ENCODE assay signal across 8 mouse cellular contexts in the genomic region with DNA sequence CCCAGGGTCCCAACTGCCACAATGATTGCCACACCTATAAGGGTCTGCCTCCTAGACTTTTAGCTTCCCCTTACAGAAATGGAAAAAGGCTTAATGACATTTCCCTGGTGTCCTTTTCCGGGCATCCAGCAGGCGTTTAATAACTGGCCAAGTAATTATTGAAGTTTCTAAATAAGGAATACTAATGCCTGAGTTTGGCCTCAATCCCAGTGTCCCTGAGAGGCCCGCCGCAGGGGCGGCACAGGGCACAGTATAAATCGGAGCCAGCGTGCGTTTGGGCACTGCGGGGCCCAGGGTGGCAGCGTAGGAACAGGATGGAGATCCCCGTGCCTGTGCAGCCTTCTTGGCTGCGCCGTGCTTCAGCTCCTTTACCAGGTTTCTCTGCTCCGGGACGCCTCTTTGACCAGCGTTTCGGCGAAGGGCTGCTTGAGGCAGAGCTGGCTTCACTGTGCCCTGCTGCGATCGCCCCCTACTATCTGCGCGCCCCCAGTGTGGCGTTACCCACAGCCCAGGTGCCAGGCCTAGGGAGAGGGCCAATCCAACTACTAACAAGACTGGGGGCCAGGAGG. TPM values are rescaled to one million over a fixed set of nuclear protein-coding genes. Genes with fewer than 3 reads are reported as not detected.
DNase-seq lines count a peak whose midpoint lies in the region; ATAC-seq and TF ChIP-seq lines count a peak whose summit lies in the region.

No protein-coding gene starts in this region.

- TF ChIP-seq CTCF in lung, postnatal 0 days (IDR thresholded peaks at IDR 0.05): 0 out of 2 replicates have a peak, but pooled peaks have one; percentile 1

- peaks cover 40% of the 10 kb centered on the region for H3K36me3 ChIP-seq in embryonic facial prominence, embryonic 12.5 days
- peaks cover 44% of the 10 kb centered on the region for H3K36me3 ChIP-seq in heart, embryonic 10.5 days
- peaks cover 14% of the 10 kb centered on the region; the same call in 1 of the 2 replicates for H3K36me3 ChIP-seq in lung, postnatal 0 days (ENCODE audit: insufficient read depth, low read length)

- H3K9me3 ChIP-seq in embryonic facial prominence, embryonic 12.5 days: no peaks in the 10 kb centered on the region
- H3K9me3 ChIP-seq in heart, embryonic 10.5 days: no peaks in the 10 kb centered on the region
- no peaks in the 10 kb centered on the region for H3K9me3 ChIP-seq in lung, postnatal 0 days (ENCODE audit: low read length)

- peak overlapping the region; percentile 72 for H3K9ac ChIP-seq in embryonic facial prominence, embryonic 12.5 days
- H3K9ac ChIP-seq in lung, postnatal 0 days (replicated peaks; ENCODE audit: low read depth): peak overlapping the region; percentile 60

- H3K27me3 ChIP-seq in embryonic facial prominence, embryonic 12.5 days: no peaks in the 10 kb centered on the region
- no peaks in the 10 kb centered on the region for H3K27me3 ChIP-seq in heart, embryonic 10.5 days (ENCODE audit: insufficient read depth, poor library complexity, severe bottlenecking)
- no peaks in the 10 kb centered on the region for H3K27me3 ChIP-seq in lung, postnatal 0 days (replicated peaks; ENCODE audit: insufficient read depth, low read length)

- ATAC-seq in embryonic facial prominence, embryonic 12.5 days (ENCODE audit: insufficient number of reproducible peaks, insufficient read depth, low FRiP score, low TSS enrichment): no peak
- peak; percentile 6; the same call in 1 of the 2 replicates for ATAC-seq in lung, postnatal 0 days
- no peak for ATAC-seq in activated CD4-positive, CD25-positive, alpha-beta regulatory T cell, adult 4 months

- H3K4me2 ChIP-seq in embryonic facial prominence, embryonic 12.5 days (replicated peaks): peak overlapping the region; percentile 88
- peak overlapping the region; percentile 97 for H3K4me2 ChIP-seq in lung, postnatal 0 days (replicated peaks; ENCODE audit: low read depth, low read length)

- DNase-seq in urinary bladder, postnatal 14 days (ENCODE audit: low spot score): peak; percentile 46
- no peak for DNase-seq in urinary bladder, postnatal 10 days (ENCODE audit: low spot score)
- no peak for DNase-seq in heart, embryonic 10.5 days (ENCODE audit: low spot score)
- DNase-seq in kidney, adult 9 months: peak; percentile 64
- peak; percentile 13 for DNase-seq in lung, postnatal 0 days (ENCODE audit: low spot score)
- peak; percentile 62 to 66 for DNase-seq in spleen, postnatal 10 days (ENCODE audit: low spot score in 2 of 2)

- peak overlapping the region; percentile 66 for H3K4me3 ChIP-seq in embryonic facial prominence, embryonic 12.5 days
- H3K4me3 ChIP-seq in heart, embryonic 10.5 days: peak overlapping the region; percentile 75
- peak overlapping the region; percentile 69 for H3K4me3 ChIP-seq in lung, postnatal 0 days (ENCODE audit: low read depth, low read length)

- 7% methylated on average over 23 of the region's 23 CpGs for WGBS in embryonic facial prominence, embryonic 12.5 days
- 5% methylated on average over 23 of the region's 23 CpGs for WGBS in heart, embryonic 10.5 days
- WGBS in lung, postnatal 0 days: 0% methylated on average over 23 of the region's 23 CpGs

- no peak for TF ChIP-seq EP300 in lung, postnatal 0 days (IDR thresholded peaks at IDR 0.05)

- peak overlapping the region; percentile 91 for H3K27ac ChIP-seq in embryonic facial prominence, embryonic 12.5 days
- peak overlapping the region; percentile 97 for H3K27ac ChIP-seq in heart, embryonic 10.5 days
- peak overlapping the region; percentile 89 for H3K27ac ChIP-seq in lung, postnatal 0 days (ENCODE audit: low read length)

- H3K4me1 ChIP-seq in embryonic facial prominence, embryonic 12.5 days: peaks cover 14% of the 10 kb centered on the region
- peaks cover 22% of the 10 kb centered on the region for H3K4me1 ChIP-seq in heart, embryonic 10.5 days
- H3K4me1 ChIP-seq in lung, postnatal 0 days (ENCODE audit: insufficient read depth, low read depth, low read length): peaks cover 15% of the 10 kb centered on the region; the same call in 1 of the 2 replicates

RNA-seq across cellular contexts. Expression of a gene that starts 1.0 kb away (rescaled TPM):
- 15.6 and 16.0 TPM in 2 replicates for polyA plus RNA-seq in embryonic facial prominence, embryonic 12.5 days (2016; fragmentation: Nextera tagmentation; extraction: Ambion mirVana)
- polyA plus RNA-seq in heart, embryonic 10.5 days (2016; fragmentation: Nextera tagmentation; extraction: Ambion mirVana): 8.8 and 13.0 TPM in 2 replicates
- polyA plus RNA-seq in lung, postnatal 0 days (2015; fragmentation: Nextera tagmentation; extraction: Ambion mirVana): 4.0 and 4.4 TPM in 2 replicates
- polyA plus RNA-seq in activated CD4-positive, CD25-positive, alpha-beta regulatory T cell, adult 4 months (2017; shearing (Covaris generic)): 1 to 10 TPM; 2.5 to 4.8 TPM

RNA-seq across cellular contexts. Expression of a gene that starts 1.1 kb away (rescaled TPM):
- polyA plus RNA-seq in embryonic facial prominence, embryonic 12.5 days (2016; fragmentation: Nextera tagmentation; extraction: Ambion mirVana): 8.5 and 9.2 TPM in 2 replicates
- polyA plus RNA-seq in heart, embryonic 10.5 days (2016; fragmentation: Nextera tagmentation; extraction: Ambion mirVana): 4.2 and 8.3 TPM in 2 replicates
- polyA plus RNA-seq in lung, postnatal 0 days (2015; fragmentation: Nextera tagmentation; extraction: Ambion mirVana): 22.8 and 27.0 TPM in 2 replicates
- polyA plus RNA-seq in activated CD4-positive, CD25-positive, alpha-beta regulatory T cell, adult 4 months (2017; shearing (Covaris generic)): 1 to 10 TPM; 1.8 to 2.5 TPM

RNA-seq across cellular contexts. Expression of a gene that starts 6.5 kb away (rescaled TPM):
- polyA plus RNA-seq in embryonic facial prominence, embryonic 12.5 days (2016; fragmentation: Nextera tagmentation; extraction: Ambion mirVana): 44.7 and 49.1 TPM in 2 replicates
- polyA plus RNA-seq in heart, embryonic 10.5 days (2016; fragmentation: Nextera tagmentation; extraction: Ambion mirVana): 31.5 and 35.6 TPM in 2 replicates
- 32.8 and 38.6 TPM in 2 replicates for polyA plus RNA-seq in lung, postnatal 0 days (2015; fragmentation: Nextera tagmentation; extraction: Ambion mirVana)
- 100 to 1,000 TPM in 1 of 2 experiments, 10 to 100 TPM in 1; 93.6 to 106 TPM for polyA plus RNA-seq in activated CD4-positive, CD25-positive, alpha-beta regulatory T cell, adult 4 months (2017; shearing (Covaris generic))

RNA-seq across cellular contexts. Expression of a gene that starts 10.0 kb away (rescaled TPM):
- 94.1 TPM in 2 replicates for polyA plus RNA-seq in embryonic facial prominence, embryonic 12.5 days (2016; fragmentation: Nextera tagmentation; extraction: Ambion mirVana)
- polyA plus RNA-seq in heart, embryonic 10.5 days (2016; fragmentation: Nextera tagmentation; extraction: Ambion mirVana): 87.8 and 90.4 TPM in 2 replicates
- 75.0 and 86.0 TPM in 2 replicates for polyA plus RNA-seq in lung, postnatal 0 days (2015; fragmentation: Nextera tagmentation; extraction: Ambion mirVana)
- polyA plus RNA-seq in activated CD4-positive, CD25-positive, alpha-beta regulatory T cell, adult 4 months (2017; shearing (Covaris generic)): 10 to 100 TPM; 55.1 to 58.9 TPM

RNA-seq across cellular contexts. Expression of a gene that starts 10.0 kb away (rescaled TPM):
- 16.5 and 17.4 TPM in 2 replicates for polyA plus RNA-seq in embryonic facial prominence, embryonic 12.5 days (2016; fragmentation: Nextera tagmentation; extraction: Ambion mirVana)
- polyA plus RNA-seq in heart, embryonic 10.5 days (2016; fragmentation: Nextera tagmentation; extraction: Ambion mirVana): 9.9 and 12.3 TPM in 2 replicates
- polyA plus RNA-seq in lung, postnatal 0 days (2015; fragmentation: Nextera tagmentation; extraction: Ambion mirVana): 4.5 and 6.1 TPM in 2 replicates
- 10 to 100 TPM; 57.9 to 60.0 TPM for polyA plus RNA-seq in activated CD4-positive, CD25-positive, alpha-beta regulatory T cell, adult 4 months (2017; shearing (Covaris generic))

Comparison
In these comparisons a context has a peak if more than half of its experiments do, and no peak if none do; other contexts are left out.
1. DNase-seq: peak in urinary bladder, postnatal 14 days (single experiment), kidney, adult 9 months (single experiment), lung, postnatal 0 days (single experiment) and spleen, postnatal 10 days (2 of 2); none in urinary bladder, postnatal 10 days (single experiment) and heart, embryonic 10.5 days (single experiment).
2. Peak in every context shown above with its lines, with median percentiles within 50 percentile points of each other: H3K27ac ChIP-seq and H3K4me3 ChIP-seq.